Mouse (Mus musculus): Measurements from ENCODE around the gene Srsf12. TPM values are rescaled to one million over a fixed set of nuclear protein-coding genes. Genes with fewer than 3 reads are reported as not detected.

Srsf12 gene
- polyA plus RNA-seq, 1 experiment from 2014 or later: 2.3 TPM

- 81% methylated on average over 7 of the region's 7 CpGs for WGBS
- H3K4me1 ChIP-seq (replicated peaks): no peaks in the 10 kb centered on the region
Measured at GRCm38 (mm10) chr4:33227164-33227563, 18.4 kb downstream of the Srsf12 start.

DNA sequence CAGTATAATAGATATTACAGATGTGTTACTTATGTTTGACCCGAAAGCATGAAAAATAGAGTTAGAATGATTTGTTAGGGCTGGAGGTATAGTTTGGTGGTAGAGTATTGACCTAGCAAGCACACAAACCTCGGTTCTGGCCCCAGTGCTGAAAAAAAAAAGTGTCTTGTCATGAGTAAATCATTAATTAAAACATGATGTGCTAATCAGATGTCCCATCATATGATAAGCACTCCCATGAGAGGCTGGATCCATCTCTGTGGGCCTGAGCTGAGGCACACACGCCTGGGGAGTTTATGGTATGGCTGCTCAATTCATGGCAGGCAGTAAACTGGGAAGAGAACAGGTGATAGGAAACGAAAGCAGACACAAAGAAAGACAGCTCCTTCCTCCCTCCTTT is 20.8 kb downstream of the Srsf12 start:
- Histone ChIP-seq H3K4me2 (no peak overlapping the region), H3K27me3 (no peaks in the 10 kb centered on the region), H3K27ac (no peak overlapping the region), H3K4me3 (no peak overlapping the region), H3K9me3 (replicated peaks) (no peaks in the 10 kb centered on the region), H3K4me1 (replicated peaks) (no peaks in the 10 kb centered on the region), H3K36me3 (no peaks in the 10 kb centered on the region), H3K9ac (no peak overlapping the region)
- 66% methylated on average over 4 of the region's 4 CpGs for WGBS
- no peak for ATAC-seq (replicated peaks; ENCODE audit: insufficient number of reproducible peaks, insufficient read depth, low FRiP score, low read depth)

More at GRCm38 (mm10) chr4:33227164-33227563, 18.4 kb downstream of the Srsf12 start:
- no peaks in the 10 kb centered on the region for H3K9me3 ChIP-seq (replicated peaks)
- H3K36me3 ChIP-seq: no peaks in the 10 kb centered on the region
- no peak for ATAC-seq (replicated peaks; ENCODE audit: insufficient number of reproducible peaks, insufficient read depth, low FRiP score, low read depth)
- H3K27ac ChIP-seq: no peak overlapping the region
- H3K4me3 ChIP-seq: no peak overlapping the region
- no peaks in the 10 kb centered on the region for H3K27me3 ChIP-seq
- no peak overlapping the region for H3K4me2 ChIP-seq
- H3K9ac ChIP-seq: no peak overlapping the region

DNA sequence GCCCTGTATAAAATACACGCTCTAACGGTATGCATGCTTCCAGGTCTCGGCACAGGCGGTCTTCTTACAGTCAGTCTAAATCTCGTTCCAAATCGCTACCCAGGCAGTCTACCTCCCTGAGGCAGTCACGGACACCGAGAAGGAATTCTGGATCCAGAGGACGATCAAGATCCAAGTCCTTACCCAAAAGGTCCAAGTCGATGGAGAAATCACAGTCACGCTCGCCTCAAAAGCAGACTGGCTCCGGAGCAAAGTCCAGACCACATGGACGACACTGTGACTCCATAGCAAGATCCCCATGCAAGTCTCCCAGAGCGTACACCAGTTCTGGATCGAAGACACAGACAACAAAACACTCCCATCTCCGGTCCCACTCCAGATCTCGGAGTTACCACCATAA is 22.1 kb downstream of the Srsf12 start:
- Histone ChIP-seq H3K36me3 (no peaks in the 10 kb centered on the region), H3K4me3 (no peak overlapping the region), H3K4me2 (no peak overlapping the region), H3K4me1 (replicated peaks) (no peaks in the 10 kb centered on the region), H3K27me3 (no peaks in the 10 kb centered on the region), H3K9ac (no peak overlapping the region), H3K27ac (no peak overlapping the region), H3K9me3 (replicated peaks) (no peaks in the 10 kb centered on the region)
- ATAC-seq (replicated peaks; ENCODE audit: insufficient number of reproducible peaks, insufficient read depth, low FRiP score, low read depth): no peak
- WGBS: 85% methylated on average over 18 of the region's 18 CpGs

DNA sequence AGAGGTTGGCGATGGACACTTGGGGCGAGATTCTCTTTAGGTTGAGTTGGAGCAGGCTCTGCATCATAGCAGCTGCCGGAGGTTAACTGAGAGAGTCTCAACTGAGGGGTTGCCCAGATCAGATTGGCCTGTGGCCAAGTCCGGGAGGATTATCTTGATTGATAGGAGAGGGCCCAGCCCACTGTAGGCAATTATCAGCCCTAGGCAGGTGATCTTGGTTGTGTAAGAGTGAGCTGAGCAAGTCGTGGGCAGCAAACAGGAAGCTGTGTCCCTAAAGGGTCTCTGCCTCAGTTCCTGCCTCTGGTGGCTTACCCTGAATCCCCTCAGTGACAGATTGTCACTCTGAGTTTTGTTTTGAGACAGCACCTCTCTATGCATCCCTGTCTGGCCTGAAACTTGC is 33.7 kb downstream of the Srsf12 start:
- Histone ChIP-seq H3K9ac (no peak overlapping the region), H3K4me2 (no peak overlapping the region), H3K27me3 (no peaks in the 10 kb centered on the region), H3K36me3 (peaks cover 32% of the 10 kb centered on the region), H3K4me3 (no peak overlapping the region), H3K9me3 (replicated peaks) (no peaks in the 10 kb centered on the region), H3K4me1 (replicated peaks) (peaks cover 26% of the 10 kb centered on the region), H3K27ac (no peak overlapping the region)
- ATAC-seq (replicated peaks; ENCODE audit: insufficient number of reproducible peaks, insufficient read depth, low FRiP score, low read depth): no peak
- 59% methylated on average over 5 of the region's 5 CpGs for WGBS

GRCm38 (mm10) chr4:33243016-33243758 is 34.4 kb downstream of the Srsf12 start:
- H3K9ac ChIP-seq: no peak overlapping the region
- H3K9me3 ChIP-seq (replicated peaks): no peaks in the 10 kb centered on the region
- H3K4me1 ChIP-seq (replicated peaks): peaks cover 26% of the 10 kb centered on the region
- no peaks in the 10 kb centered on the region for H3K27me3 ChIP-seq
- no peak overlapping the region for H3K4me2 ChIP-seq
- no peak for ATAC-seq (replicated peaks; ENCODE audit: insufficient number of reproducible peaks, insufficient read depth, low FRiP score, low read depth)
- H3K4me3 ChIP-seq: no peak overlapping the region
- H3K27ac ChIP-seq: no peak overlapping the region
- WGBS: 60% methylated on average over 12 of the region's 12 CpGs
- peaks cover 32% of the 10 kb centered on the region for H3K36me3 ChIP-seq

GRCm38 (mm10) chr4:33243921-33244320 is 35.1 kb downstream of the Srsf12 start:
- Histone ChIP-seq H3K9ac (no peak overlapping the region), H3K36me3 (peaks cover 32% of the 10 kb centered on the region), H3K4me1 (replicated peaks) (peaks cover 26% of the 10 kb centered on the region), H3K4me3 (no peak overlapping the region), H3K4me2 (no peak overlapping the region), H3K9me3 (replicated peaks) (no peaks in the 10 kb centered on the region), H3K27me3 (no peaks in the 10 kb centered on the region), H3K27ac (0 out of 2 replicates have a peak overlapping the region, but pooled peaks have one; percentile 1)
- no peak for ATAC-seq (replicated peaks; ENCODE audit: insufficient number of reproducible peaks, insufficient read depth, low FRiP score, low read depth)
- WGBS: 82% methylated on average over 4 of the region's 4 CpGs

- Histone ChIP-seq H3K9me3 (replicated peaks) (no peaks in the 10 kb centered on the region), H3K4me3 (peak overlapping the region; percentile 92), H3K9ac (peak overlapping the region; percentile 36; the same call in 1 of the 2 replicates), H3K4me1 (replicated peaks) (peaks cover 28% of the 10 kb centered on the region), H3K27me3 (no peaks in the 10 kb centered on the region), H3K4me2 (peak overlapping the region; percentile 76), H3K27ac (peak overlapping the region; percentile 100; the same call in 1 of the 2 replicates), H3K36me3 (peaks cover 32% of the 10 kb centered on the region)
- no peak for ATAC-seq (replicated peaks; ENCODE audit: insufficient number of reproducible peaks, insufficient read depth, low FRiP score, low read depth)
- WGBS: 73% methylated on average over 14 of the region's 14 CpGs
Measured at GRCm38 (mm10) chr4:33245853-33246395, 37.1 kb downstream of the Srsf12 start.

- Histone ChIP-seq H3K27ac (peak overlapping the region; percentile 100), H3K4me1 (replicated peaks) (peaks cover 28% of the 10 kb centered on the region), H3K36me3 (peaks cover 32% of the 10 kb centered on the region), H3K4me2 (peak overlapping the region; percentile 76), H3K9ac (peak overlapping the region; percentile 98), H3K4me3 (peak overlapping the region; percentile 92), H3K27me3 (no peaks in the 10 kb centered on the region), H3K9me3 (replicated peaks) (no peaks in the 10 kb centered on the region)
- WGBS: under 1% methylated on average over 60 of the region's 60 CpGs
- peak; percentile 86 for ATAC-seq (replicated peaks; ENCODE audit: insufficient number of reproducible peaks, insufficient read depth, low FRiP score, low read depth)
Measured at GRCm38 (mm10) chr4:33247479-33248053, 38.8 kb downstream of the Srsf12 start.

GRCm38 (mm10) chr4:33248062-33248889 is 39.5 kb downstream of the Srsf12 start:
- no peaks in the 10 kb centered on the region for H3K9me3 ChIP-seq (replicated peaks)
- H3K36me3 ChIP-seq: peaks cover 28% of the 10 kb centered on the region
- H3K27ac ChIP-seq: peak overlapping the region; percentile 100
- H3K4me2 ChIP-seq: peak overlapping the region; percentile 55
- H3K4me1 ChIP-seq (replicated peaks): peaks cover 28% of the 10 kb centered on the region
- H3K9ac ChIP-seq: peak overlapping the region; percentile 98
- under 1% methylated on average over 82 of the region's 88 CpGs for WGBS
- no peaks in the 10 kb centered on the region for H3K27me3 ChIP-seq
- ATAC-seq (replicated peaks; ENCODE audit: insufficient number of reproducible peaks, insufficient read depth, low FRiP score, low read depth): peak; percentile 92
- H3K4me3 ChIP-seq: peak overlapping the region; percentile 92

DNA sequence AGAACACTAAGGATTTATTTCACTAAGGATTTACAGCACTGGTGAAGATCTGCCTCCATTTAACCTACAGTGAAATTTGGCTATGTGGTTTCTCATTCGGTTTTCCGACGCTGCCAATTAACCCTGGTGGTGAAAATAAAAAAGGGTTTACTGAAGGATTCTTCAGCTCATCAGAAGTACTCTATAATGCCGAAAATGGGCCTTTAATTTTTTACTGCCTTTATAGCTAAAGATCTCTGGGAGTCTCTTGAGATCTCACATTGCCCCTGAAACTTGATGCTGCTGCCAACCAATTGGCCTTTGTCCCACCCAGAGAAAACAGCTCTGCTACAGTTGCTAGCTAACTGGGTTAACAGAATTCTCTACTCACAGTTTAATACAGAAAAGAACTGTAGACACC is 40.1 kb downstream of the Srsf12 start:
- Histone ChIP-seq H3K9me3 (replicated peaks) (no peaks in the 10 kb centered on the region), H3K4me2 (peak overlapping the region; percentile 55), H3K4me1 (replicated peaks) (peaks cover 22% of the 10 kb centered on the region), H3K4me3 (peak overlapping the region; percentile 92), H3K9ac (peak overlapping the region; percentile 42), H3K27me3 (no peaks in the 10 kb centered on the region), H3K27ac (peak overlapping the region; percentile 100), H3K36me3 (peaks cover 22% of the 10 kb centered on the region)
- no peak for ATAC-seq (replicated peaks; ENCODE audit: insufficient number of reproducible peaks, insufficient read depth, low FRiP score, low read depth)
- 3% methylated on average over 4 of the region's 4 CpGs for WGBS

GRCm38 (mm10) chr4:33249716-33250230 is 41.0 kb downstream of the Srsf12 start:
- no peak overlapping the region for H3K9ac ChIP-seq
- no peak for ATAC-seq (replicated peaks; ENCODE audit: insufficient number of reproducible peaks, insufficient read depth, low FRiP score, low read depth)
- WGBS: 94% methylated on average over 1 of the region's 1 CpGs

More at GRCm38 (mm10) chr4:33249716-33250230, 41.0 kb downstream of the Srsf12 start:
- Histone ChIP-seq H3K4me1 (replicated peaks) (peaks cover 14% of the 10 kb centered on the region), H3K27me3 (no peaks in the 10 kb centered on the region), H3K9me3 (replicated peaks) (no peaks in the 10 kb centered on the region), H3K4me3 (no peak overlapping the region), H3K27ac (no peak overlapping the region), H3K36me3 (peaks cover 13% of the 10 kb centered on the region), H3K4me2 (no peak overlapping the region)
